Mouse (Mus musculus): Measurements from ENCODE around the gene F5. TPM values are rescaled to one million over a fixed set of nuclear protein-coding genes. Genes with fewer than 3 reads are reported as not detected.

F5 gene
- polyA plus RNA-seq (2017; shearing (Covaris generic)), result not detected

GRCm38 (mm10) chr1:164151387-164152088 lies at the start of gene F5:
F5 (plus strand) TSS chr1:164151838.

GRCm38 (mm10) chr1:164114947-164115493 lies 36.6 kb upstream of the F5 start, which contains the start of gene Selp:
Selp (plus strand) TSS chr1:164115264.

DNA sequence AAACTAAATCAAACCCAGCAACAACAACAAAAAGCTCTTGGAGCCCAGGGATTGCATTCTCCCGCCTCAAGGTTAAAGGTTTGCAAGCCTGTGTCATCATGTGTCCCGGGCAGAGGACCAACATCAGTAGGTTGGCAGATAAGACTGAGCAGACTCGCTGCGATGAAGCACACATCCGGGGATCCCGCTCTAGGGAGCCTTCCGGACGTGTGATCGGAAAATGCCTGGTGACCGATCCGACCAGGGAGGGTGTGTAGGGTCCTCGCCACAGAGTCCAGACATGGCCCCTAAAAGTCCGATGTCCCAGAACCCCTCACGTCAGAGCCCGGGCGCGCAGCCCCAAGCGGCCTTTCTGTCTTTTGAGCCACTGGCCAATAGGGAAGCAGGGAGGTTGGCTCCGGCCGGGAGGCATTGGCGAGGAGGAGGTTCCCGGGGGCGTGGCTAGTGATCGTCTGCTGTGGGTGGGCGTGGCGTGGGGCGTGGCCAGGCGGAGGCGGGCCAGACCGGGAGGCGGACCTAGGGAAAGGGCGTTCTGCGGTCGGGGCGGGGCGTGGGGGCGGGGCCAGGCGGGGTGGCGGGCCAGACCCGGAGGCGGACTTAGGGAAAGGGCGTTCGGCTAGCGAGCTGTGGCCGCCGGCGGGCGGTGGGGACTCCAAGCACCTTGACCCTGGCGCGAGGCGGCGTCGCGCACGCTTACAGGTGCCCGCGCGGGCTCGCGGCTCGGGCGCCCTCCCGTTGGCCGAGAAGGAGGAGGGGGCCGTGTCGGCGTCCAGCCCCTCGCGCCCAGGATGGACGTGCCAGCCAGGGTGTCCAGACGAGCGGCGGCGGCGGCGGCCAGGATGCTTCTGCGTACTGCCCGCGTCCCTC lies 97.1 kb downstream of the F5 start, which contains the start of gene Slc19a2:
Slc19a2 (plus strand) TSS at position 582 of the 867 bp plus-strand sequence.

Other genes starting within 250 kb of the F5 start
- 46.9 TPM for gene Scyl3, start 222.7 kb upstream of the F5 start, polyA plus RNA-seq (2017; shearing (Covaris generic))
- 4.3 TPM for gene BC055324, start 157.0 kb upstream of the F5 start, polyA plus RNA-seq (2017; shearing (Covaris generic))
- 25.6 TPM for gene Mettl18, start 156.9 kb upstream of the F5 start, polyA plus RNA-seq (2017; shearing (Covaris generic))
- 0.43 TPM for gene Sele, start 103.6 kb upstream of the F5 start, polyA plus RNA-seq (2017; shearing (Covaris generic))
- 649 TPM for gene Sell, start 89.9 kb upstream of the F5 start, polyA plus RNA-seq (2017; shearing (Covaris generic))
- gene Selp, start 36.6 kb upstream of the F5 start, polyA plus RNA-seq (2017; shearing (Covaris generic)), result 2.3 TPM
- gene Slc19a2, start 97.2 kb downstream of the F5 start, polyA plus RNA-seq (2017; shearing (Covaris generic)), result 1.2 TPM
- gene Ccdc181, start 123.7 kb downstream of the F5 start, polyA plus RNA-seq (2017; shearing (Covaris generic)), result 12.3 TPM
- gene Nme7, start 152.3 kb downstream of the F5 start, polyA plus RNA-seq (2017; shearing (Covaris generic)), result 16.7 TPM
- 24.2 TPM for gene Blzf1, start 155.7 kb downstream of the F5 start, polyA plus RNA-seq (2017; shearing (Covaris generic))